Mouse (Mus musculus) olfactory bulb, adult 2 months (tissue): ENCODE measurements around the gene Zfhx3.

Experiments used
- CTCF ChIP-seq: fragments of 200-500 bp; IDR thresholded peaks from 2 replicates; pipeline ENCODE4 v1.5.1; 2012; ENCODE audit warnings: low read depth, mild to moderate bottlenecking, low read length, moderate library complexity; ENCODE audit not compliant: insufficient read depth
- POLR2A ChIP-seq: fragments of 200-500 bp; IDR thresholded peaks from 2 replicates; pipeline ENCODE4 v1.6.1; 2012; ENCODE audit warnings: mild to moderate bottlenecking, low read depth, low read length, moderate library complexity; ENCODE audit not compliant: insufficient read depth

DNA sequence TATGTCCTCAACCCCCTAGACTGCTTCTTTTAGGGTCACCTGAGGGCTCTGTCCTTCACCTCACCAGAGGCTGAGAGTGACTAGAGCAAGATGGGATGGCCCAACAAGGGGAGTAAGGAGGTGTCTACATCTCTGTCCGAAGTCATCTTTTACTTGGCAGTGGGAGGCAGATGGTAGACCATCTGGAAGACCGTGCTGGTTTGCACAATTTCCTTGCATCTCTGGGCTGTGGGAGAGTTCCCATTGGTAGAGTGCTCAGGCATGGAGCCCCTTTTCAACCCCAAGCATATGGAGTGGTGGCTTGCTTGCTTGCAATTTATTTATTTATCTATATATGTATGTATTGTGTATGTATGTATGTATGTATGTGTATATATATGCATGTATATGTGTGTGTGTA is 967.0 kb downstream of the Zfhx3 start:
- TF ChIP-seq POLR2A (no peak), CTCF (no peak)
